Mouse (Mus musculus): ENCODE measurements around the gene Gm3045.

Gene Gm3045

DNA sequence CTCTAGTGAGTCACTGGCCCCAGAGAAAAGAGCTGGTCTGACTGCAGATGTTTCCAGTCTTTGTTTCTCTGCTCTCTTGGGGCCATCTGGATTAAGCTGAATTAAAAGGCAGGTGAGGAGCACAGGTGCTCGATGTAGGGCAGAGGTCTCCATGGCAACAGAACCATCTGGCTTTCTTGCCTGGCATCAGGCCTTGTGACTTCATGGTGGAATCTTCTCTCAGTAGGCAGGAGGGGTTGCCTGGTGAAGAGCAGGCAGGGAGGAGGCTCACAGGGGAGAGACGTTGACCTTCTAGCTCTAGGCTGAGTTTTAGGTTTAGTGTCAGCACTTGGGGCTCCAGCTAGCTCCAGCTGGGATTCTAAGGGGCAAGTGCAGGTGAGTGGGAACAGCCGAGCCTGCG lies at the start of gene Gm3045:
TSS of gene Gm3045 (plus strand) at position 230 of the 400 bp plus-strand sequence.
- no peak for DNase-seq

DNA sequence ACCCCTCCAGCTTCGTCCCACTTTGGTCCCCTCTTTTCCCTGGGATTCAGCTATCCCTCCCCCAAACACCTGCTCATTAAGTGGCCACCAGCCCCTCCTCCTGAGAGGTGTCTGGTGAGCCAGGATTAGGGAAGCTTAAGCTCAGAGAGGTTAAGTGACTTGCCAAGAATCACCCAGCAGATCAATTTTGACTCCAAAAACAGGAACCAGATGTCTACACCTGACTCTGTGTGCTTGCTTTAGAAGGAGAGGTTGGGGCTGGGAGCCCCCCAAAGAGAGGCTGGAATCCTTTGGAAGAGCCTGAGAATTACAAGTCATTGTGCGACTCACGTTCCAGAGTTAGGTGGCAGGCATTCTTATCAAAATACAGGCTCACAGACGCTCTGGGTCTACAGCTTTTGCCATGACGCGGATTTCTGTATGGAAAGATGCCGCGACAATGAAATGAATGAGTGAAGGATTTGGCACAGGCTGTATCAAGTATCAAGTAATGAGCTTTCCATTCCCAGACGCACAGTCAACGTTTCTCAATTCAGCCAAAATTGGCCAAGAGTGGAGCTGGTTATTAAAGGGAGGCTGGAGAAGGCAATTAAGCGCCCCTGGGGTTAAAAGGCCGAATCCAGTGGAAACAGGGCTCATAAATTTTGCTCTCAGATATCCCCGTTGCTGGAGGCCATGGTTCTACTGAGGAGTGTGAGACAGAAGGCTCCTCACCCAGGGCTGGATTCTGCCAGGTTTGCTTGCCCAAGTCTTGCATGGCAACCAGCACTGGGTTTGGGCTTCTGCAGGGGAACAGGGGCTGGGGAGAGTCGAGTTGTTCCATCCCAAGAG lies 45.3 kb upstream of the Gm3045 start:
- DNase-seq, result no peak

DNA sequence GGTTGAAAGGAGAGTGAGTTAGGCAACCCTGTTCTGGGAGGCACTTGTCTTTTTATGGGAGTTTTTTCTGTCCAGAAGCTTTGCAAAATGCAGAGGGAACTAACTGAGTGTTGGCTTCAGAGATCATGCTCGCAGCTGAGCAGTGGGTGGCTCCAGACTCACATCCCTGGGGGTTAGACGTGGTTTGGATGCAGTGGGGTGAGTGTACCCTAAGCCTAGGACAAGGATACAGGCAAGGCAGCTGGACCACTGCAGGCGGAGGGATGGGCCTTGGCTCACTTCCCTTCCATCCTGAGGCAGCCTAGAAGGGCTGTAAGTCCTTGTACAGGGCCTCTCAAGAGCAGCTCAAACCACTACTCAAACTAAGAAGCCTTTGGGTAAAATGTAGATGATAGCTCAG lies 43.0 kb upstream of the Gm3045 start:
- DNase-seq, result no peak

DNA sequence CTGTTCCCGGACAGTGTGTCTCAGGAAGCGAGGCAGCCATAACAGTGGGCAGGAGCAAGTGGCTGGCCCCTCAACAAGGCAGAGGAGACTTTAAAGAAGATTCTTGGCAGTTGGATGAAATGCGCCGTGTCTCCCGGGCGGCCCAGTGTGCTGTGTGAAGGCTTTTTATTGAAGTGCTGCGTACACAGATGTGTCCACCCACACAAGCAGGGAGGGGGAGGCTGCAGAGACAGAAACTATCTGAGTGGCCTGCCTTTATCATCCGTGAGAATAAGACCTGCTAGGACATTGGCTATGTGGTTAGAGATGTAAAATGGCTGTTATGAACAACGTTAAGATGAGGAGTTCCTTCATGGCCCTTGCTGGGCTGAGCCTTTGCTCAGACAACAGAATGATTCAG lies 40.0 kb upstream of the Gm3045 start:
- peak; percentile 11 for DNase-seq

DNA sequence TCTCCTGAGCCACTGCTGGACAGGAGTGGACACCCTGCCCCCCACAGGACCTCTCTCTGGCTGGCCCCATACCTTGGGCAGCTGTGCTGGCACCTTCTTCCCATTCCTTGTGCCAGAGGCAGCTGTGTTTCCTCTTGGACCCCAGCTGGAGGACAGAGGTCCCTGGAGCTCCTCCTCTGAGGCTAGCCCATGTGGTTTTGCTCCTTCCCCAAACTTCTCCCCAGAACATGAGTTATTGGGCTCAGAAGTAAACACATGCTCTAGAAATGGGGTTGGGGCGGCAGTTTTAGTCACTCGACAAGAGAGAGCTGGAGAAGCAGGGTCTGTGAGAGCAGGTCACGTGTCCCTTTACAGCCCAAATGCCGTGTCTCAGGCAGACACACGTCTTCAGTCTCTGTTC lies 39.0 kb upstream of the Gm3045 start:
- DNase-seq, result no peak

DNA sequence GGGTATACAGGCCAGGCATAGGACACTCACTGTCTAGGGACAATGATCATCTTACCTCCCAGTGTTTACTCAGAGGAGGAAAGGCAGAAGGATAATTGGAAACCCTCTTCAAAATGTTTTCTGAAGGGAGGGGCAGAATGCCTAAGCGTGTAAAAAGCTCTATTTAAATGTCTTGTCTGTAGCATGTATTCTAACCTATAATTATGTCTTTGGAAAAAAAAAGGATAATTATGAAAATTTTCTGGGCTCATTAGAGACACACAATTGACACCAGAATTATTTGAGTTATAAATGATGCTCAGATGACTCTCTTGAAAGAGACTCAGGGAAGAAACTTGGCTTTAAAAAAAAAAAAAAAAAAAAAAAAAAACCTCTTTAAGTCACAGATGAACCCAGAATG lies 38.4 kb upstream of the Gm3045 start:
- DNase-seq, result no peak

DNA sequence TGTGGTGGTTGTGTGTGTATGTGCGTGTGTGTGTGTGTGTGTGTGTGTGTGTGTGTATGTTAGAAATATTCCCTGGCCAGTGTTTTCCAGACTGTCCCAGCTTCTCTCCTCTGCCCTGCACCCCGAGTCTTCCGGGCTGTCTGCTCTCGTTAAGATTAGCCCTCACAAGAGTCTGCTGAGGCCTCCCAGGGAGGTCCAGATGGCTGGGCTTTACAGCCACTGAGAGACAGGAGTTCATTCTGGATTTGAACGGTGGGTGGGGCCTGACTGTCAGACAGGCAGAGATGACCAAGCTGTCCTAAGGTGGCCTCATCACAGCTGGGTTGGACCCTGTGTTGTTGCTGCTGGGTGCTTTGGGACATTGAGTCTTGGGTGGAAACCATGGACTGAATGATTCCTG lies 28.8 kb upstream of the Gm3045 start:
- no peak for DNase-seq

DNA sequence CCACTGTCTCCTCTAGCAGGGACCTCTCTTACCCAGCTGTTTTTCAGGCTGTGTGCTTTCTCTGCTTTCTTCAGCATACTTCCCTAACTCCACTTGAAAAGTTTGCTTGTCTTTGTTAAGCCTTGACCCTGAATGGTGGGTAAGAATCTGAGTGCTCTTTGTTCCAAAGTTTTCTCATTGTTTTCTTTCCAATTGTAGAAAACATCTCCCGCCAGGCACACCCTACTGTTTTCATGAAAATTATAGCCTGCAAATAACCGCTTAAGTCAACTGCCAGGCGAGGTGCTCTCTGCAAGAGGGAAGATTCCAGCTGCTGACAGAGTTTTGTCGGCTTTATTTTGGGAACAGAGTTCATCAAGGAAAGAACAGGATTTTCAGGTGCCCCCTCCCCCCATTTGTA lies 25.2 kb upstream of the Gm3045 start:
- no peak for DNase-seq

DNA sequence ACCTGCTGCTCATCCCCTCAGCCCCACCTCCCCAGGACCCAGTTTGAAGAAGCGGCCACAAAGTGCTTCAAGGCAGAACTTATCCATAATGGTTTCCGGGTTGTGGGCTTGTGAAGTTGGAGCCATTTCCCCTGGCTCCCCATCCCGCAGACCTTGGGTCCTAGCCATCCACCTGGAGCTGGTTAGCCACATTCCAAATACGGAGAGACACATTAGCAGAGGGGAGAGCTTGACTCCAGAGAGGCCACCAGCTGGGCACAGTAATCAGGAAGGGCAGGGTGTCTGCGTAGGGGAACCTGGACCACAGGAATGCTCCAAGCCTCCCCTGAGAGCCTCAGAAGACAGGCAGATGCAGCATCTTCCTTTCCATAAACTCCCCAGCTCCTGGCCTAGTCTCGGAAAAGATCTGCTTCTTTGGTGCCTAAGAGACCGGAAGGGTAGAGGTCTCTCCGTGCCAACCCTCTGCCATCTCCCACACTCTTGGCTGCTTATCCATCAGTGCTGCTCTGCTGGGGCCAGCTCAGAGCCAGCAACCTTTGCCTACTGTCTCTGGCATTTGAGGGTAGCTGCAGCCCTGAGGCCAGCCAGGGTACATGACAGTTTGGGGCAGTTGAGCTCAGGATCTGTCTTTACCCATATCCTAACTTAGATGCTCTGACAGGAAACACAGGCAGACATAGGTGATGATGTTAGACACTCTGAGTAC lies 22.9 kb upstream of the Gm3045 start:
- DNase-seq, result no peak

DNA sequence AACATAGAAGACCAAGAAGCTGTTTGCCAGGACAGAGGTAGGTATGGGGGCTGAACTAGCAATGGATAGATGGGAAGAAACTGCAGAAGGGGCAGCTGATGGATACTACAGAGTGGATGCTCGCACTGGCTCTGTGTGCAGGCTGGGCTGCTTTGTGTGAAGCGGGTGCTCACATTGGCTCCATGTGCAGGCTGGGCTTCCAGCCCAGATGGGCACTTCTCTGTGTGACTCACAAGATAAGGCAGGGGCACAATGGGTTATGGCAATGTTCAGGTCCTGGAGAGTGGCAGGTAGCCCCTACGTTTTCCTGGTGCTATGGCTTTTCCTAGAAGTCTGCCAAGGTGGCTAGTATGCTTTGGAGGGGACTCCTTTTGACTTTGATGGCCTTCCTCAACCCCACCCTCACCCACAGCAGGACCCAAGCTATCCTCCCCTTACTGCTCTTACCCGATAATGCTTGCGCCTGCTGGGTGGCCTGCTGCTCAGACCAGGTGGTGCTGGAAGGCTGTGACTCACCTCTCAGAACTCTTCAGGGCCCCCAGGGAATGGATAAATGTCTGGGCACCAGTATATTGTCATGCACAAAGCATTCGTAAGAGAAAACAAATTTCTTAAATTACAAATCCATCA lies 21.8 kb upstream of the Gm3045 start:
- DNase-seq, result no peak

DNA sequence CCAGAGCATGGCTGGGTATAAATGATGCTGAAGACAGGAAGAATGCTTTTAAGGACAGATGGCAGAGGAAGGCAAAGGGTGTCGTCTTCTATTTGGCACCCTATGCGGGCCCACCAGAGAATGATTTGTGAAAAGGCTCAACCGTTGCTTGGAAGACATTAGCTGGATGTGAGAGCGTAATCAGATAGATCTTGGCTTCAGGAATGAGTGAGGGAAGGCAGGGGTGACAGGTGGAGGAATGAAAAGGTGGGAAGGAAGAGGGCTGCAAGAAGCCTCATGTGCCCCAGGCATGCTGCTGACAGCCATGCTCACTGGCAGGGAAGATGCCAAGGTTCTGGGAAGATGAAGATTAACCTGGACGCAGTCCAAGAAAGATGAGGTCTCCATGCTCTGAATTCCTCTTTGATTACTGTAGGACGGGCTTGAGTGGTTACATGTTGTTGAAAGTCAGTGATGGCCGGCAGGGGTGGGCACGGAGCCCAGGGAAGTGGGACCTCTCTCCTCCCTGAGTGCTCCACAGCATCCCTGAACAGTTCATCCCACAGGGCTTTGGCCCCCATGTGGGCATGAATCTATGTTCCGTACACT lies 14.0 kb upstream of the Gm3045 start:
- DNase-seq, result no peak

DNA sequence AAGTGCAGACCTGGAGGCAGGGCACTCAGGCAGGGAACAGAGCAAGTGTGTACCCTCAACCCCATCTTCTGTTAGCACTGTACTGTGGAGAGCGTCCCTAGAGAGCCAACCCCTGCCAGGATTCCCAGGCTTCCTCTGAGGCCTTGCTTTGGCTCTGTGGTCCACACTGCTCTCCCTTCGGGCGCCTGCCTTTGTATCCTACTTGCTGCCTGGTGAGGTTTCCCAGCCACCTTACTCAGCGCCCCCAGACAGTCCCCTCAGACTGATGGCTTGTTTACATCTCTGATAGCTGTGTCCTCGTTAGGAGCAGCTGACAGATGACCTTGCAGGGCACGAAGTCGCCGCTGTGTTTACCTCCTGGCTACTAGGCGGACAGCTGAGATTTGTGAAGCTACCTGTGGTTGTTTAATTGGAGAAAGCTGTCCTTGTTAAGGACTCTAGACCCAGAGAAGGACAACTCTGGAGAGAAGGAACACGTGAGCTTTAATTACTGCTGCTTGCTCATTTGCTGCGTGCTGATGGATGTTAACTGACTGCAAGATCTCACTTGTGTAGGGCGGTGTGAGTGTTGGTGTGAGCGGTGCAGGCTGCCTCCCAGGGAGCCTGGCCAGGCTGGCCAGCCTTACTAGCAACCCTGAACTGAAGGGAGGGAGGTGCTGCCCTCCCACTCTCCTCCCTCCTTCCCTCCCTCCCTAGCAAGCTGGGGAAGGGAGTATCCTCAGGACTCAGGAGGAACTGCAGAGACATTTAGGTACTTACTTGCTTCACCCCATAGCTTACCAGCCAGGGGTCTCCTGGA lies 7.5 kb upstream of the Gm3045 start:
- no peak for DNase-seq

DNA sequence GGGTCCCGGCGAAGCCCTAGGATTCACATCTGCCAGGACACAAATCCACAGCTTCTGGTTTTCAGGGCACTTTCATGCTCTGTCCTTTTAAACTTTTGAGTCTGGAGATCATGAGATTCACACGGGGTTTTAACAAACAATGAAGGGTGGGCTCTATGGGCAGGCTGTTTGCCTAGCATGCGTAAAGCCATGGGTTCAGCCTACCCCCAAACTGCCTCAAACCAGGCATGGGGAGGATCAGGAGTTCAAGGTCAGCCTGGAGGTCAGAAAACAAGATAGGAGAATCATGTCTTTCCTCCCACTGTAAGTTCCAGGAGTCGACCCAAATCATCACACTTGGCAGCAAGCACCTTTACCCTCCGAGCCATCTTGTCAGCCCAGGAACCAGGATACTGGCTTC lies 6.9 kb upstream of the Gm3045 start:
- DNase-seq, result no peak

DNA sequence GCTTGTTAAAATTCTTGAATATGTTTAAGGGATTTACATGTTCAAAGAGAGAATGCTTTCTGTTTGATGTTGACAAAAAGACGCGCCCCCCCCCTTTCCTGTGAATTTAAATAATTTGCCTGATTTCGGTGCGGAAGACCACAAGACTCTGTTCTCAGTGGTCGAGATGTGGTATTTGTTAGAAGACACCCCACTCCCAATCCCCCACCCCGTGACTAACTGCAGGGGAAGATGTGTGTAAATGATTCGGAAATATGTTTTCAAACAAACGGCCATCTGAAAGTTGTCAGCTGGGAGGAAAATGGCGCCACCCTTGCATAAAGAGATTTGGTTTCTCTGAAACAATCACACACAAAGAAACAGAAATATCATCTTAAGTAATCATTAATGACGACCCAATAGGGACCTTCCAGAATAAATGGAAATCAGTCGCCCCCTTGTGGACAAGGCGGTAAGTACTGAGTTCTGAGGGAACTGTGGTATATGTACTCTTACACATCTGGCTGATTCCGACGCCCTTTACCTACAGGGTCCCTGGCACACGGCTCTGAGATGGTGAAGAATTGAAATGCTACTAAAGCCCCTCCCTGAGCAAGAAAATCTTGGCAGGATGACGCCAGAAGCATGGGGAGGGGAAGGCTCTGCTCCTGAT lies 4.2 kb upstream of the Gm3045 start:
- peak; percentile 60 for DNase-seq

DNA sequence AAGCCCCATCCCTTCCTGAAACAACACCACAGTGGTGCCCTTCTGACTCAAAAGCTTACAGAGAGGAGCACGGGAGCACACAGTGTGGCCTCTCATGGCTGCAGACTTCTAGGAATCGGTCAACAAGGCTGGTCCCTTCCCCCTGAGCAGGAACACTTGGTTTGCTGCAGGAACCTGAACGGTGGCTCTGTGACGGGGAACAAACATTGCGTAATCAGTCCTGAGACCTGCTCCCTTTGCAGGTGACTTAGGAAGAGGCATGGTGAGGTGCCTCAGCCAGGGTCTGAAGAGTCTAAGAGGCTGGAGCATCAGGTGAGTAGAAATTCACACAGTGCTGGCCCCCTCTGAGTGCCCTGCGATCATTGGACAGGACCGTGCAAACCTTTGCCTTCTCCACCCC lies 463 bp upstream of the Gm3045 start:
- no peak for DNase-seq

DNA sequence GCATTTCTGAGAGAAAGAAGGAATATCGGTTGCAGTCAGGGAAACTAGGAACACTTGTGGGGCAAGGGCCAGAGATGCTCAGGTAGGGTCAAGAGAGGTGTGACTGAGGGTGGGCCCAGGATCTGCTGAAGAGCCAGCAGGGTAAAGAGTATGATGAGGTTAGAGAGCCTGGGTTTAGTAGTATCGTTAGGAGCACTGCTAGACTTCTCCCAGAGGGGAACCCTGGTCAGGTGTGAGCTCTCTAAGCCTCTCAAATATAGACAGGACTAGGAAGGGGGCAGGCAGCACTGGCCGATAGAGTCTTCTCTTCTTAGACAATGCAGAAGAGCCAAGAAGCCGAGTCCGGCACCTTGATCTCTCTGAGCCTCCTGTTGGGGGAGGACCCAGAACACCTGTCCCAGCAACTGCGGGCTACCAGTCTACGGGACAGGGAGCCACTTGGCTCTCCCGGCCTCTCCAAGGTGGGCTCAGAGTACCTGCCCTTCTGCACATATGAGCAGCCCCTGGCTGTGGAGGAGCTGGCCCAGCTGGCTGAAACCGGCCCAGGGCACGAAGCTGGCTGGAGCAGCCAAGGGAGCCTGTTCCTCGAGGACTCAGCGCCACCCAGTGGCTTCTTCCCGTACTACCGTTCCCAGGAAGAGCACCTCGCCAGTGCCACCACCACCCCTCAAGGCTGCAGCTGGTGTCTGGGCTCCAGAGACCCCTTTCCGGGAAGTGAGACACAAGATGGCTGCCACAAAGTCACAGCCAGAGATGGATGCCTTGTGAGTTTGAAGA lies 2.5 kb downstream of the Gm3045 start:
- peak; percentile 74 for DNase-seq

DNA sequence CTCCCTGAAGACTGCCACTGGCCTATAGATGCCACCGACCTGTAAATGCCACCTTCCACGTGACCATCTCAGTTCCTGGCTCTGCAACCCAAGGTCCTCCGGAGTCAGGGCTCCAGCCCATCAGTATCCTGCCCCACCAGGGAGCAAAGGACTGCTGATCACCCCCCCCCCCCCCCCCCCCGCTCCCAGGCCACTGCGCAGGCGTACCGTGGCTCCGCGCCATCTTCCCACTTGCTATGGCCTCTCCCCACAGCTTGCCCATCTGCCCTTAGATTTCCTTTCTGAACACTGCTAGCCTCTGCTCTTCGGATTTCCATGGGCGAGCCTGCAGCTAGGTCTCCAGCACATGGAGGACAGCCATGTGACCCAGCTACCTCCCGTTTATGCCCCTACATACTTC lies 6.1 kb downstream of the Gm3045 start:
- no peak for DNase-seq

DNA sequence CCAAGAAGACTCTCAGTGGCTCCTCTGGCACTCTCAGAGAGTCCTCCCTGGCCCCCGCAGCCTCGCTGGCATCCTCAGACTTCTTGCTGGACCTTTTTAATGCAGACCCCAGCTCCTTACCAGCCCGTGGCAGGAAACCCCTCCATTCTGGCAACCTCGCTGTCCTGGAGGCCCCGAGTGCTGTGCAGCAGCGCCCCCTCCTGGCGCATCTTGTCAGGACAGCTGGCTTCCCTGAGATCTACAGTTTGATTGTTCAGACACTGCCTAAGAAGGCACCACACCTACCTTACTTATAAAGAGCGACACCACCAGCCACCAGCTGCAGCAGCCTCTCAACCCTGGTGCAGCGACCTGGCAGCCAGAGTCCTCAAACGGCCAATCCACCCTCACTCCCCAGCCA lies 7.1 kb downstream of the Gm3045 start:
- DNase-seq, result peak; percentile 34

DNA sequence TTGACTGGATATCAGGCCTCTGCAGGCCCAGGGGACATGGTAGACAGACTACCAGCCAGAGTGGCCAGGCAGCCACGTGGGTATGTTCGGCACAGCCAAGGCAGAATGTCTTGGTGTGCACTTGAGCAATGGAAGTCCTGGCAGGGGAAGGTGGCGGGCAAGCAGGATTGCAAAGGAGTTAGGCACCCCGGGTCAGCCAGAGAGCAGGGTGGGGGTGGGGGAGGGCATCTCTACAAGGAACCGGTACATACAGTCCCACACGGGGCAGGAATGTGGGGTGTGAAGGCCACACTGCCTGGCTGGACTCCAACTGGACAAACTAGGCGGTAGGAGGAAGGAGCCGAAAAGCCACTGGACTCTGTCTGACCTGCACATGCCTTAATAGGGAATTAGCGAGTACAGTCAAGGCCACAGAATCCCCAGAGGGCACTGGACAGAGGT lies 7.9 kb downstream of the Gm3045 start:
- no peak for DNase-seq

DNA sequence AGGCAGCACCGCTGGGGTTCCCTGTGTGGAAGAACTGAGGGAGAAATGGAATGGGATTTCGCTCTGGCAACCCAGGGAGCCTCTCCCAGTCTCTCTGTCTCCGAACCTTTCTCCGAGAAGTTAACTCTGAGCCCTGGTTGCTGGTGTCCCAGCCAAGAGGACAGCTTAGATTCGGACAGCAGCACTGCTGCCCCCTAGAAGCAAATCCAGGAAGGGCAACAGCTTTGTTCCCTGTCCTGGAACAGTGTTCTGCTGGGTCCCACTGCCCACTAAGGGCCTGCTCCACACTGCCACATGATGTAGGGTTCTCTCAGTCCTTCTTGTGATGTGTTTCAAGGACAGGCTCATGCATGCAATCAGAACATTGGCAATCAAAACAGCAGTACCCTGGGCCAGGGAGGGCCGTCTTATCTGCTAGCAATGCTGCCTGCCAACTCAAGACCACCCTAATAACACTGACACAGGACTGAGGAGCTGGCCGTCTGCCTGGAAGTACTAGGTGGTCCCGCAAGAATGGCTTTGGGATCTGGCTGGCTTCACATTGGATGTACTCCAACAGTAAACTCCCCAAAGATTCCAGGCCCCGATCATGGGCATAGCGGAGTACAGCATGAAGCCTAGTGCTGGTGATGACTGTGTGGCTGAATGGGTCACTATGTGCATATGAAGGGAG lies 9.4 kb downstream of the Gm3045 start:
- no peak for DNase-seq

All from right cerebral cortex, postnatal 25 days (tissue).